Mouse (Mus musculus): ENCODE results near the gene Metrn. TPM values are rescaled to one million over a fixed set of nuclear protein-coding genes. Genes with fewer than 3 reads are reported as not detected.

The Metrn gene
- polyA plus RNA-seq, 1 experiment from 2014 or later: 12.7 TPM

- no peak for TF ChIP-seq CTCF (IDR thresholded peaks at IDR 0.05; ENCODE audit: low read depth)
- no peak overlapping the region for H3K27ac ChIP-seq (ENCODE audit: low read depth)
- H3K4me3 ChIP-seq (ENCODE audit: low read depth, low read length): no peak overlapping the region
- no peak for ATAC-seq (ENCODE audit: insufficient read depth)
- no peak for DNase-seq
- peaks cover 56% of the 10 kb centered on the region for H3K36me3 ChIP-seq (ENCODE audit: insufficient read depth)
- peaks cover 33% of the 10 kb centered on the region for H3K4me1 ChIP-seq (ENCODE audit: insufficient read depth)
- WGBS: 91% methylated on average over 13 of the region's 13 CpGs
- H3K9me3 ChIP-seq (ENCODE audit: low read depth, low read length): no peaks in the 10 kb centered on the region
- H3K4me2 ChIP-seq: no peak overlapping the region
- H3K9ac ChIP-seq: no peak overlapping the region; the same call in 1 of the 2 replicates
- H3K27me3 ChIP-seq (ENCODE audit: insufficient read depth, low read length): no peaks in the 10 kb centered on the region
Observed at GRCm38 (mm10) chr17:25827011-25827410, 30.1 kb upstream of the Metrn start.

DNA sequence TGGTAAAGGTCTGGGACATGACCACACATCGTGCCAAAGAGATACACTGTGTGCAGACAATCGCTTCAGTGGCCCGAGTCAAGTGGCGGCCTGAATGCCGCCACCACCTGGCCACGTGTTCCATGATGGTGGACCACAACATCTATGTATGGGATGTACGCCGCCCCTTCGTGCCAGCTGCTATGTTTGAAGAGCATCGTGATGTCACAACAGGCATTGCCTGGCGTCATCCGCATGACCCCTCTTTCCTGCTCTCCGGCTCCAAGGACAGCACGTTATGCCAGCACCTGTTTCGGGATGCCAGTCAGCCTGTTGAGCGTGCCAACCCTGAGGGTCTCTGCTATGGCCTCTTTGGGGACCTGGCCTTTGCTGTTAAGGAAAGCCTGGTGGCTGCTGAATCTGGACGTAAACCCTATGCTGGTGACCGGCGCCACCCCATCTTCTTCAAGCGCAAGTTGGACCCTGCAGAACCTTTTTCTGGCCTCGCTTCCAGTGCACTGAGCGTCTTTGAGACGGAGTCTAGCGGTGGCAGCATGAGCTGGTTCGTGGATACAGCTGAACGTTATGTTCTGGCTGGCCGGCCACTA, 29.1 kb upstream of the Metrn start:
- WGBS: 92% methylated on average over 27 of the region's 27 CpGs
- no peaks in the 10 kb centered on the region for H3K27me3 ChIP-seq (ENCODE audit: insufficient read depth, low read length)
- ATAC-seq (ENCODE audit: insufficient read depth): no peak
- TF ChIP-seq CTCF (IDR thresholded peaks at IDR 0.05; ENCODE audit: low read depth): no peak
- H3K4me3 ChIP-seq (ENCODE audit: low read depth, low read length): no peak overlapping the region
- peaks cover 47% of the 10 kb centered on the region for H3K36me3 ChIP-seq (ENCODE audit: insufficient read depth)
- H3K9ac ChIP-seq: no peak overlapping the region
- H3K4me1 ChIP-seq (ENCODE audit: insufficient read depth): peaks cover 25% of the 10 kb centered on the region
- no peaks in the 10 kb centered on the region for H3K9me3 ChIP-seq (ENCODE audit: low read depth, low read length)
- no peak for DNase-seq
- H3K4me2 ChIP-seq: no peak overlapping the region
- no peak overlapping the region for H3K27ac ChIP-seq (ENCODE audit: low read depth)

DNA sequence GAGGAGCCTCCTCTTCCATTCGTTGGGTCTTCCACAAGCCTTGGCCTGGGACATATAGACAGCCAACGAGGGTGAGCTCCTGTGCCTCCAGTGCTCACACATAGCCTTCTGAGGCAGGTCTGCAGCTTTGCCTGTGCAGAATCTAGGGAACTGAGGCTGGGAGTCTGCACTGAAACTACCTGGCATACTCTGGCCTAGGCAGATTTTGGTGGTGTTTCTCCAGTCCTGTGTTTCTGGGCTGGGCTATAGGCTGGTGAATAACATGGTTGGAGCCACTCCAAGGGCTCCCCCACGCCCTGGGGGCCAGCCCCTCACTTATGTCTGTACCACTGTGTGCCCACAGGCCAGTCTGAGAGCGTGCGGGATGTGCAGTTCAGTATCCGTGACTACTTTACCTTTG, 28.4 kb upstream of the Metrn start:
- no peak for ATAC-seq (ENCODE audit: insufficient read depth)
- no peak for TF ChIP-seq CTCF (IDR thresholded peaks at IDR 0.05; ENCODE audit: low read depth)
- H3K4me2 ChIP-seq: peak overlapping the region; percentile 98; the same call in 1 of the 2 replicates
- peaks cover 2% of the 10 kb centered on the region for H3K27me3 ChIP-seq (ENCODE audit: insufficient read depth, low read length)
- DNase-seq: no peak
- H3K36me3 ChIP-seq (ENCODE audit: insufficient read depth): peaks cover 39% of the 10 kb centered on the region
- 80% methylated on average over 6 of the region's 6 CpGs for WGBS
- H3K9me3 ChIP-seq (ENCODE audit: low read depth, low read length): no peaks in the 10 kb centered on the region
- H3K4me1 ChIP-seq (ENCODE audit: insufficient read depth): peaks cover 22% of the 10 kb centered on the region
- H3K27ac ChIP-seq (ENCODE audit: low read depth): no peak overlapping the region
- H3K4me3 ChIP-seq (ENCODE audit: low read depth, low read length): no peak overlapping the region
- H3K9ac ChIP-seq: no peak overlapping the region

DNA sequence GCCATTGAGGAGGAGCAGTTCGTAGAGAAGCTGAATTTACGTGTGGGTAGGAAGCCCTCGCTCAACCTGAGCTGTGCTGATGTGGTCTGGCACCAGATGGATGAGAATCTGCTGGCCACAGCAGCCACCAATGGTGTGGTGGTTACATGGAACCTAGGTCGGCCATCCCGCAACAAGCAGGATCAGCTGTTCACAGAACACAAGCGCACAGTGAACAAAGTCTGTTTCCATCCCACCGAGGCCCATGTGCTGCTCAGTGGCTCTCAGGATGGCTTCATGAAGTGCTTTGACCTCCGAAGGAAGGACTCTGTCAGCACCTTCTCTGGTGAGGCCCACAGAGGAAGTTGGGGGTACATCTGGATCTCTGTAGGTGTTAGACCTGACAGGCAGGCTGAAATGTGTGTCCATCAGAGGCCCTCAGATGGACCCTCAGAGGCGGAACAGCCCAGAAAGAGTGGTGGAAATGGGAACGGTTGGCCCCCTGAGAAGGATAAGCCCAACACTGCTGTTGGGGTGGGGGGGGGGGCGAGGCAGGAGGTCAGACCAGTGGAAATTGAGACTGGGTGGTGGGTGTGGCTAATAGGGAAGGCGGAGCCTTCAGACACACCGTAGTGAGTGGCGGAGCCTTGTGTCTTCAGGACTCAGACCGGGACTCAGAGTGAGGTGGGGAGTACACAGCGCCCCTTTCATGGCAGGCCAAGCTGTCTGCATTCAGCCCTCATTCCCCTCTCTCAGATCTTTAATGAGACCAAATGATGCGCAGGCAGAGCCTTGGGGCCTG, 27.6 kb upstream of the Metrn start:
- 67% methylated on average over 17 of the region's 17 CpGs for WGBS
- peaks cover 18% of the 10 kb centered on the region for H3K4me1 ChIP-seq (ENCODE audit: insufficient read depth)
- DNase-seq: no peak

DNA sequence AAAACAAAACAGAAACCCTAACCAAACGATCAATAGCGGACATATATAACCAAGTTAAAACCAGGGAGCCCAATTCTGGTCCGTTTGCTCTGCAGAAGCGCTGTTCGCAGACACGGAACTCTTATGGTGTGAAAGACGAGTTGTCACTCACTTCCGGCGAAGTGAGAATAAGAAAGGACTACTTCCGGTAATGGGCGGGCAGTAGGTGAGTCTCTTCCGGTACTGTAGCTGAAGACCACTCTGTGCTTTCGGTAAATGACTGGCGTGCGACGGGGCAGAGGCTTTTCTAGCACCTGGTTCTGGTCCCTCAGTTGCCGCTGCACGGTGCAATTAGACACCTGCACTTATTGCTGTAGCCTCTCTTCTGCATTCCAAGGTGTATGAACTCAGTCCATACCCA, 26.5 kb upstream of the Metrn start, which contains the start of gene Wdr24:
TSS of gene Wdr24 (plus strand) at position 176 of the 400 bp plus-strand sequence.
- Histone ChIP-seq H3K4me1 (ENCODE audit: insufficient read depth) (peaks cover 16% of the 10 kb centered on the region), H3K36me3 (ENCODE audit: insufficient read depth) (peaks cover 30% of the 10 kb centered on the region), H3K9ac (peak within 1 kb of the TSS; percentile 74), H3K4me3 (ENCODE audit: low read depth, low read length) (peak within 1 kb of the TSS; percentile 67), H3K27ac (ENCODE audit: low read depth) (peak within 1 kb of the TSS; percentile 63), H3K27me3 (ENCODE audit: insufficient read depth, low read length) (peaks cover 20% of the 10 kb centered on the region), H3K9me3 (ENCODE audit: low read depth, low read length) (no peaks in the 10 kb centered on the region), H3K4me2 (peak within 1 kb of the TSS; percentile 98)
- peak; percentile 96 for DNase-seq
- under 1% methylated on average over 18 of the region's 18 CpGs for WGBS
- no peak for TF ChIP-seq CTCF (IDR thresholded peaks at IDR 0.05; ENCODE audit: low read depth)
- peak; percentile 74 for ATAC-seq (ENCODE audit: insufficient read depth)

More for the DNA sequence above, 27.6 kb upstream of the Metrn start:
- no peak for TF ChIP-seq CTCF (IDR thresholded peaks at IDR 0.05; ENCODE audit: low read depth)
- Histone ChIP-seq H3K4me3 (ENCODE audit: low read depth, low read length) (peak overlapping the region; percentile 67), H3K36me3 (ENCODE audit: insufficient read depth) (peaks cover 32% of the 10 kb centered on the region), H3K9ac (peak overlapping the region; percentile 74), H3K4me2 (peak overlapping the region; percentile 98), H3K27me3 (ENCODE audit: insufficient read depth, low read length) (peaks cover 9% of the 10 kb centered on the region), H3K27ac (ENCODE audit: low read depth) (no peak overlapping the region), H3K9me3 (ENCODE audit: low read depth, low read length) (no peaks in the 10 kb centered on the region)
- ATAC-seq (ENCODE audit: insufficient read depth): no peak

DNA sequence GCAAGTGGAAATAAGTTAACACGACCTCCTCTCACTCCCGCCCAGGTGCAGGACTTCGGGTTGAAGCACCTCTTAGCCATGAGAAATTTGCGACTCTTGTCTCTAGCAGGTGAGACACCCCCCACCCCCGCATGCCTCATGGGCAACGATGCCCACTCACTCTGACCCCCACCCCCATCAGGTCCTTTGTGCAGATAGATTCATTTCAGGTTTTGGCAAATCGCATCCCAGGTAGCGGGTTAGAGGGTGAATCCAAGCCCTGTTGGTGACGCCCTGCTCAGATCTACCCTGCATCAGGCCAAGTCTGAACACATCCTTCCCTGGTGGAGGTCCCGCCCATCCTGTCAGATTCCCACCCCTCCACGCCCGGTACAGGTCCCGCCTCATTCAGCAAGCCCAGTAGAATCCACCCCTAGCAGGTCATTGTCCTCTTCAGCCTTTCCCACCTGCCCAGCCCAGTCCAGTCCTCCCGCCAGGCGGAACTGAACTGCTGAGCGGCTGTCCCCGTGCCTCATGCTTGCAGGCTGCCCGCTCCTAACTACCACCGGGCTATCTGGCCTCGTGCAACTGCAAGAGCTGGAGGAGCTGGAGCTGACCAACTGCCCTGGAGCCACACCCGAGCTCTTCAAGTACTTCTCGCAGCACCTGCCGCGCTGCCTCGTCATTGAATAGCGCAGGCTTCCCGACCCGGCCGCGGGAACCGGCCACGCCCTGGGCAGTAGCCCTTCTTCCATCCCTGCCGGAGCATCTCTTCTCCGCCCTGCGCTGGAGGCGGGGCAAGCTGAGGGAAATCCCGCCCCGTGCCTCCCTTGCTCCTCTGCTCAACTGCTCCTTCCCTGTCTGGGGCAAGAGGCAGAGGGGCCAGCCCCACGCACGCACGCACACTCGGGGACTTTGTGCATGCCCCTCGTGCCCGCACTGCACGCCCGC, 22.2 kb upstream of the Metrn start:
- Histone ChIP-seq H3K9me3 (ENCODE audit: low read depth, low read length) (no peaks in the 10 kb centered on the region), H3K27ac (ENCODE audit: low read depth) (no peak overlapping the region), H3K4me2 (peak overlapping the region; percentile 27; the same call in 1 of the 2 replicates), H3K9ac (peak overlapping the region; percentile 3; the same call in 1 of the 2 replicates), H3K27me3 (ENCODE audit: insufficient read depth, low read length) (peaks cover 28% of the 10 kb centered on the region), H3K36me3 (ENCODE audit: insufficient read depth) (no peaks in the 10 kb centered on the region), H3K4me3 (ENCODE audit: low read depth, low read length) (no peak overlapping the region; the same call in 1 of the 2 replicates), H3K4me1 (ENCODE audit: insufficient read depth) (peaks cover 4% of the 10 kb centered on the region)
- no peak for ATAC-seq (ENCODE audit: insufficient read depth)
- WGBS: 7% methylated on average over 46 of the region's 46 CpGs
- no peak for TF ChIP-seq CTCF (IDR thresholded peaks at IDR 0.05; ENCODE audit: low read depth)
- no peak for DNase-seq
